Mouse (Mus musculus) megakaryocyte progenitor cell, adult 5-6 weeks (primary cell): ENCODE results near the gene Kcnab1. TPM values are rescaled to one million over a fixed set of nuclear protein-coding genes. Genes with fewer than 3 reads are reported as not detected.

ENCODE experiments used
- ATAC-seq: replicated peaks from 2 replicates; pipeline ENCODE4 v1.8.0; 2016; ENCODE audit warnings: mild to moderate bottlenecking, moderate TSS enrichment, inconsistent platforms; ENCODE audit not compliant: poor library complexity
- total RNA-seq, 2 experiments: library from RNA; stranded (forward) in 1 of 2; stranded (reverse) in 1 of 2; fragments of 157-497, 149-512 nt in 1 of 2; fragments of 200-1000 nt in 1 of 2; gene quantifications; 2 replicates each; pipeline versions ENCODE4 v1.2.3 to v1.2.4; 2015 to 2017

Gene Kcnab1
- total RNA-seq, 2 experiments from 2014 or later, result 0.37 to 1.7 TPM

DNA sequence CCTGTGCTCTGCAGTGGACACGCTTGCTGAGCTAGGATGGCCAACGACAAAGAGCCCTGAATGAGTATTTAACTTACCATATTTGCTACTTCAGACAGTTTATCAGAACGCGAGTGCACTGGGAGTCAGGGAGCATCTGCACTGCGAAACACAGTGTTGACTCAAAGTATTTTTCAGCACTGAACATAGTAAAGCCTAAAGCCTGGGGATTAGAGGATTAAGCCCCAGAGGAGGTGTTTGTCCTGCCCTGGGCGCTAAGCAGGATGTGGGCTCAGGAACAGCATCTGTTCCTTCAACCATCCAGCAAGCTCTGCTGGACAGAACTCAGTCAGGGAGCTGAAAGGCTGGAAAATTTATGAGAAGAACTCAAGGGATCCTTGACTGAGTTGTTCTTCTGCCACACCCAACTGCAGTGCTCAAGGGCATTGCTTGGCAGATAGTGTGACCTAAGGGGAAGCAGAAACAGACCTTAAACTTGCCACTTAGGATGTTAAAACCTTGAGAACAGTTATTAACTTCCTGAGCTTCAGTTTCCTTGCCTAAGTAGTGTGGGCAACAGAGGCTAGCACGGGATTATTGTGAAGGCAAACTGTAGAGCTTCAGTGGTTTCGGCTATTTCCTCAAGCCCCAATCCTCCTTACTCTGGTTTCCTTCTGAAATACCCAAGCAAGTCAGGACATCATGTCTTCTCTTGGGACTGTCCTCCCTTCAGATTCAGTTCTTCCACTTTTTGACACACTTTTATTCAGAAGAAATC, 94.4 kb downstream of the Kcnab1 start:
- peak; percentile 93 for ATAC-seq

- ATAC-seq, result no peak
These were observed 95.3 kb downstream of the Kcnab1 start for GRCm38 (mm10) chr3:65204356-65205075.

GRCm38 (mm10) chr3:65205539-65206020, 96.4 kb downstream of the Kcnab1 start:
- no peak for ATAC-seq

- no peak for ATAC-seq
These were observed 104.5 kb downstream of the Kcnab1 start for GRCm38 (mm10) chr3:65213725-65214124.

GRCm38 (mm10) chr3:65214635-65215034, 105.5 kb downstream of the Kcnab1 start:
- ATAC-seq, result no peak

DNA sequence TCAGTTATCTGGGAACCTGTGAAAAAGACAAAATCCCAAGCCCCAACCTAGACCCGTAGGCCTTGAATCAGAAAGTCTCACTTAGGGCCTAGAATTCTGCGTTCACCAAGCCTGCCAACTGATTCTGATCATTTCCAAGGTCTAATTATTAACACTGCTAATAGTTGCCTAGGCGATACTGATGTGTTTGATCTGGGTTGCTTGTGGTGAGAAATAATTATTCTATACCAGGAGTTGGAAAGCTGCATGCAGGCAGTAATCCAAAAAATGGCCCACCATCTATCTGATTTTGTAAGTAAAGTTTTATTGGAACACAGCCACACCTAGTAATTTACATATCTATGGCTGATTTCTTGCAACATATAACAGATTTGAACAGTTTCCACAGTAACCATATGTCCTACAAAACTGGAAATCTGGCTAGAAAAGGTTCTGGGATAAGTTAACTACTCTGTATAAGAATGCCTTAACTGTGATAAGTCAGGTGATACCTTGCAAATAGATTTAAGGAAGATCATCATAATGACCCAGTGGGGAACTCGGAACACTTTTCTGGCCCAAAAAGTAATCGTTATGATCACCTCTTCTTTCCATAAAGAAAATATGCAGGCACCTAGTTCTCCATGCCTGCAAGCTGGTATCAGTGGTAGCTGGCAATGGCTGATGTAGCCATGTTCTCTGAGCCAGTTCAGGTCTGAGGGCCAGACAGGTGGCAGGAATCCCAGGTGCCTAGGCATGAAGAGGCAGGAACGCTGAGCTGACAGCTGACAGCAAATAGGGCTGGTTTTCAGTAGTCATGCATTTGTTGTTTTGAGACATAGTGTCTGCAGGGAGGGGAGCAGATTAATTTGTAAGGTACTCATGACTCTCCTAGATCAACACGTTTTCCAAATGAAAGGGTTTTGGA, 108.7 kb downstream of the Kcnab1 start:
- ATAC-seq, result no peak

DNA sequence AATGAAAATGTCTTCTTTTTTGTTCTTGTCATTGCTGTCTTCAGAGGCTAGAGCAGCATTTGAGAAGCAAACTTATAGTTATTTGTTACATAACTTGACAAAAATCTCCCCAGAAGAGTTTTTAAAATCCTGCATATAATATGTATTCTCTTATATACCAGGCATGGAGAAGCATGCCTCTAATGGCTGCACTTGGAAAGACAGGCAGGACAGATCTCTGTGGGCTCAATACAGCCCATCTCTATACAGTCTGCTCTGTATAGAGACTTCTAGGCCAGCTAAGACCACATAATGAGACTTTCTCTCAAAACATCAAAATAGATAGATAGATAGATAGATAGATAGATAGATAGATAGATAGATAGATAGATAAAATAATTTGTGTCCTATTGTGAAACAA, 111.1 kb downstream of the Kcnab1 start:
- no peak for ATAC-seq

- no peak for ATAC-seq
These were observed 114.5 kb downstream of the Kcnab1 start for GRCm38 (mm10) chr3:65223635-65224034.

- no peak for ATAC-seq
These were observed 121.8 kb downstream of the Kcnab1 start for GRCm38 (mm10) chr3:65230978-65231377.

DNA sequence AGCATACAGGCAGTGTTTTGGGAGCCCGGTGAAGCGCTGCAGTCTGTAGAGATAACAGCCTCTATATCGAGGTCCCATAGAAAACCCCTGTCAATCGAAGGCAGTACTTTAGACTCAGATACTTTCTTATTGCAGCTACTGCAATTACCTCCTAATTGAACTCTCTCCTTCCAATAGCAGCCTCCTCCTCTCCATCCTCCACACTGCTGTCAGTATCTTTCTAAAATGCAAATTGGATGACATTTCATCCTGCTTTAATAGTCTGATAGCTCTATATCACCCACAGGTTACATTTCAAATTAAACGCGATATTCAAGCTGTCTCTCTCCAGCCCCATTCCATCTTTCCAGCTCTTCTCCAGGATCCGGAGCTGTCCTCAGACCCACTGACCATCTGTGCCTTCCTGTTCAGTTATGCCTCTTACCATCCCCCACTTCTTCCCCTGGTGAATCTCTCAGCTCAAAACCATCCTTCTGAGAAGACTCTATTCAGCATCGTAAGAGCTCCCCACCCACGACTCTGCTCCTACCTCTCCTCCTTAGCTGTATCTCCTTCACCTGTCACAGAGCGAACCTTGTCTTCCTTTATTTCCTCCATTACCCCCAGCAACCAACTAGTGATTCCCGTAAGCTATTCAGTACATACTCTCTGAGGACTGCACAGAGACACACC, 122.4 kb downstream of the Kcnab1 start:
- ATAC-seq, result no peak

- ATAC-seq, result no peak
These were observed 139.8 kb downstream of the Kcnab1 start for GRCm38 (mm10) chr3:65249023-65249422.

DNA sequence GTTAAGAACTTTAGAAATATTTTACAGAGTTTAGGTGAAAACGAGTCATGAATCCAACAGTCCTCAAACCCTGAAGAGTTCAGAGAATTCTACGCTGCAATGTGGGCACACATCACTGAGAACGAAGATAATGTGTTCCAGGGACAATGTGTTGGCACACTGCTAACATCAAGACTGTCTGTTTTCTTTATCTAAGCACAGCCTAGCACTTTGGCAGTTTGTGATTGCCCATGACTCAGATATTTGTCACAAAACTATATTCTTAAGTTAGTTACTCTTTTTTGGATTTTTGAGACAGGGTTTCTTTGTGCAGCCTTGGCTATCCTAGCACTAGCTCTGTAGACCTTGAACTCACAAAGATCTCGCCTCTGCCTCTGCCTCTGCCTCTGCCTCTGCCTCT, 151.3 kb downstream of the Kcnab1 start:
- no peak for ATAC-seq

GRCm38 (mm10) chr3:65262506-65263422, 153.6 kb downstream of the Kcnab1 start:
- ATAC-seq, result no peak

GRCm38 (mm10) chr3:65273317-65273716, 164.1 kb downstream of the Kcnab1 start:
- no peak for ATAC-seq

GRCm38 (mm10) chr3:65277777-65278176, 168.6 kb downstream of the Kcnab1 start:
- no peak for ATAC-seq

DNA sequence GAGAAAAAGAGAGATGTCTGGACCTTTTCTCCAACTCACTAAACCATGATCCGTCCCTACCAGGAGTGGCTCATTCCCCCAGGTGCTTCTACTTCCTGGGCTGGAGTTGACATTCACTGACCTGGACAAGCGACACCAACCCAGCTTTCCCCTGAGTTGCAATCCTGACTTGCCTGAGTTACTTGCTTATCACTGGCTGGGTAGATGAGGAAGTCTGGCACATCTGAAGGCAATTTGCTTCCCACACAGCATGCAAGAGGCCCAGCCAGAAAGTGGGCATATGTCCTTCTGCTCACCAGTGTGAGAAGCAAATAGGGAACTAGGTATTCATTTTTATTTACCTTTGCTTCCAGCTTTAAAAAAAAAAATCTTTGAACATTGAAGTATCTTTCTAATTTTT, 174.2 kb downstream of the Kcnab1 start:
- no peak for ATAC-seq

- ATAC-seq, result no peak
These were observed 179.8 kb downstream of the Kcnab1 start for GRCm38 (mm10) chr3:65288994-65289393.

DNA sequence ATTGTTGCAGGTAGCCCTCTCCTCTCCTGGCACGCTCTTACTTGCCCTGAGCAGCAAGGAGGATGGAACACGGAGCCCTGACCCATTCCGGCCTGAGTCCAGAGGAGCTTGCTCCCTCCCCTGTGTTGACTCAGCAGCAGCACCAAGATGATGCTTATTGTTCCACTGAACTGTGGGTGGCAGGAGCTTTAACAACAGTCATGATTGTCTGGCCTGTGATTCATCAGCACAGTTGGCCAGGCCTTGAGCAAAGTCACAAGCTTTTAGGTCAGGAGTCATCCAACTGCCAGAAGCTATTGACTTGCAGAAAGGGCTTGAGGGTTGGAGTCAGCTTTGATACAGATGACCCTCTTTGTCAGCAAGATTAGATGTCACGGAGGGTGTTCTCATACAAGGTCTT, 187.8 kb downstream of the Kcnab1 start:
- ATAC-seq, result no peak

GRCm38 (mm10) chr3:65299205-65299604, 190.0 kb downstream of the Kcnab1 start:
- no peak for ATAC-seq

GRCm38 (mm10) chr3:65301531-65301930, 192.3 kb downstream of the Kcnab1 start:
- no peak for ATAC-seq
